Mouse (Mus musculus) bone marrow macrophage, adult 2 months (primary cell): ENCODE data around the gene Cstb.

Experiments
- CTCF ChIP-seq: IDR thresholded peaks from 2 replicates; pipeline ENCODE4 v1.5.1; 2012; ENCODE audit warnings: low read depth, mild to moderate bottlenecking, low read length, moderate library complexity
- POLR2A ChIP-seq: IDR thresholded peaks from 2 replicates; pipeline ENCODE4 v1.6.1; 2012; ENCODE audit warnings: mild to moderate bottlenecking, low read depth, low read length, borderline replicate concordance

DNA sequence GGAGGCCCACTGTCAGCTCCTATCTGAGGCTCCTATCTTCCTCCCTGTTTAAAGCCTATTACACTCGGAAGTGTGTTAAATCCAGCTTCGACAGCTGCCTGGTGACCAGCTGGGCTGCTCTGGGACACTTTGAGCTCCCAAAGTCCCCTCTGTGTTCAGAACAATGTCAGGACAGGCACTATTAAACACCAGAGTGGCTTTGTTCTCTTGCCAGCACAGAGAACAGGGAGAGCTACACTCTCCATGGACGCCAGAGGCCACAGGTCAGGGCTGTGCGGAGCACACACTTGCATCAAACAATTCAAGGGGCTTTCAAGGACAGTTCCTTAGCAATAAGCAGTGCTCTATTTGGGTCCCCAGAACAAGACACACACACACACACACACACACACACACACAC, 27.2 kb downstream of the Cstb start:
- TF ChIP-seq CTCF, result no peak
- no peak for TF ChIP-seq POLR2A
